Mouse (Mus musculus) liver, embryonic 18 days (tissue): ENCODE measurements around the gene Trim16. TPM values are rescaled to one million over a fixed set of nuclear protein-coding genes. Genes with fewer than 3 reads are reported as not detected.

Experiments
- polyA plus RNA-seq: library from polyadenylated mRNA; depleted of rRNA; stranded (reverse); fragments of >200 nt; gene quantifications from 2 replicates; pipeline ENCODE4 v1.2.3, GENCODE M21; 2012; rRNA removed

Gene Trim16
- 0.62 and 0.71 TPM in 2 replicates for polyA plus RNA-seq

DNA sequence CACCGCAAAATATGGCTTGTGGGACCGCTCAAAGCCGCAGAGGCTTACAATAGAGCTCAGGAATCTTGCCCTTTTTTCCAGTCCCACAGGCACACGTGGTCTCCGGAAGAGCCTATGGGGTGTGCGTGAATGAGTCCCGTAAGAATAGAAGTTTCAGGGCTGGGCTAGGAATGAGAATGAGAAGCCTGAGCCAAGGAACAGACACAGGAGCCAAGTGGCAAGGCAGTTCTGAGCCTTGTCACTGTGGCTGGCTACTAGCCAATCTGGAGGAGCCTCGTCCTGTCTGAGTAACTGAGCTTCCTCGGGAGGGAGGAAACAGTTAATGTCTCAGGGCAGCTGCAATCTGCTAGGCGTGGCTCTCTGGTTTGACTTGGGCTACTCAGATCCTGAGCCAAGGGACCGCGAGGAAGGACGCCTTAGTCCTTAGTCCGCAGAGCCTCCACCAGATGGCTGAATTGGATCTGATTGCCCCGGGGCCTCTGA is at the start of gene Trim16:
Gene Trim16, plus strand, starts transcription at position 173 of the 483 bp plus-strand sequence.

DNA sequence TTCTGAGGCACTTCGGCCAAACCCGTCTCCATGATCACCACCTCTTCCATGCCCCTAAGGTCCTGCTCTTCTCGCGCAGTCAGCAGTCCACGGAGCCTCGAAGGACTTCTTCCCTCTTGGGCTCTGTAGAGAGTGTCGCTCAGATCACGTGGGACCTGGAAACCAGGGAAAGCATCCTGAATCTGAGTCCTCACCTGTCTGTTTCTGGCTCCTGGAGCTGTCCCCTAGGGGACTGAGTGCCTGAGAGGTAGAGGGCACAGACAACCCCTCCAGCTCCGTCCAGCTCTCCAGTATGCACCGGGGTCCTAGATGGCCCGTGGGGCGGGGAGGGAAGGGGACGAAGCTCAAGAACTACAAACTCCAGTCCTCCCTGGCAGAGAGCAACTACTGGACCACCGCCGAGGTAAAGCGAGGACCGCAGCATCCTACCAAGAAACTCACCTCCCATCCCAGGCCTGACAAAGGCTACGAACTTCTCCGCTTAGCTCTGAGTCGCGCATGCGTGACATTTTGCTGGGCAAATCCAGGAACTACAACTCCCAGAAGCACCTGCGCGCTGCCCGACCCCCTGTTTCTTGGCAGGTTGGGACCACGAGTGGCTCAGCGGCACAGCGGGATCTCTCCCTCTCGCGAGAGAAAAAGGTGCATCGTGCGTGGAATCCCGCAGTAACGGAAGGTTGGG is 31.0 kb upstream of the Trim16 start, which contains the start of gene Zfp286:
Gene Zfp286, minus strand, starts transcription at position 528 of the 682 bp plus-strand sequence.

DNA sequence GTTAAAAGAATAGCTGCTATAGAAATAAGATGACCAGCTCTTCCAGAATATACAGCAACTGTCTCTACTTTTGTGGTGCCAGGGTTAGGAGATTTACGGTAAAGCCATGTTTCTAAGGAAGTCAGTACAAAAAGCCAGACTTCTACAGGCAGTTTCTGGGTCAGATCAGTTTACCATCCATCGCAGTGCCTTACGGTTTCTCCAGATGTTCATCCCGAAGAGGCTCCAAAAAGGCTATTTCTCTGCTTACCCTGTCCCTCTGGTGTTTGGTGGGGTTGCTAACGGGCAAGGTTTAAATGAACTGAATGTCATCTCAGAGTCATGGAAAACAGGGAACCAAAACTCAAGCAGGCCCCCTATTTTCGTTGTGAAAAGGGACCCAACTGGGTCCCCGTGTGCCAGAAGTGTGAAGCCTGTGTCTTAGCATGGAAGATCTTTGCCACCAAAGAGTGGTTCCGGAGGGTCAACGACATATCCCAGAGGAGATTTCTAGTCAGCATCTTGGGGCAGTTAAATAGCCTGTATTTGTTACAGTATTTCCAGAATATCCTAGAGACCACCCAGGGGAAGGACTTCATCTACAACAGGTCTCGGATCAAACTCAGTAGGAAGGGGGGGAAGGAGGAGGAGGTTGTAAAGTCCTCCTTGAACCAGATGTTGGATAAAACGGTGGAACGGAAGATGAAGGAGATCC is 27.1 kb downstream of the Trim16 start, which contains the start of gene Fbxw10:
Gene Fbxw10, plus strand, starts transcription at position 109 of the 694 bp plus-strand sequence.

DNA sequence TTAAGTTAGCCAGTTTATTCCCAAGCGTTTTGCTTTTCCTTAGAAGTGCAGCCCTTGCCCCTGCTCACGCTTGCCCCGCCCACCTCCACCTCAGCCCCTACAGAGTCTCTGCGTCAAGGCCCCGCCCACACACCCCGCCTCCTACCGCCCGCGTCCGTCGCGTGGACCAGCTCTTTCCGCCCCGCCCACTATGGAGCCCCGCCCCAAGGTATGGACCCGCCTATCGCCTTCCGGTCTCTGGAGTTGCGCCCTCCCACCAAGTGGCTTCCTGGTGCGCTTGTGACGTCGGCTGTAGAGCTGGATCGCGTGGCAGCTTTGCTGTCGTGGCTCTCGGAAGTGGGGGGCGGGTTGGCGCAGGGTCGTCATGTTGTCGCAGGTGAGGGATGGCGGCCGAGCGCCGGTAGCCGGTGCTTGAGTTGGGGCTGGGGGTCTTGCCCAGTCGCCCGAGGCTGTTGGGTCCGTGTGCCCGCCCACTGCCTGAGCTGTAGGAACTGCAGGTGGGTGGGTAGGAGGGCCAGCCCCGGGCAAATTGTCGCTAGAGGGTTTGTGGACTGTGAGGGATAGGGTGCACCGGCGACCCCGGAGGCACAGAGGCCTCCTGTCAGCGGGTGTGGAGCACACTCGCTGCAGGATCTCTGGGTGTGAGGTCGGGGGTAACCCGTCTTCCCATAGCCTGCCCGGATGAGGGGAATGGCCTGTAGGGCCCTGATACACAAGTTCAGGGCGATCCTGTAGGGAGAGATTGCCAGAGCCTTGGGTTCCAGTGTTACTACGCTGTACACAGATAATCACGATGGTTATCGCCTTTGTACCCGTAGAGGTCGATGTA is 59.4 kb downstream of the Trim16 start, which contains the start of gene Tvp23b:
Gene Tvp23b, plus strand, starts transcription at position 236 of the 829 bp plus-strand sequence.

Other genes with a start within 250 kb of the Trim16 start
- 4.1 and 4.3 TPM in 2 replicates for gene Trpv2, start 245.7 kb upstream of the Trim16 start, polyA plus RNA-seq
- 1.7 and 2.2 TPM in 2 replicates for gene Lrrc75a, start 171.7 kb upstream of the Trim16 start, polyA plus RNA-seq
- 11.8 and 13.4 TPM in 2 replicates for gene Mmgt2, start 171.6 kb upstream of the Trim16 start, polyA plus RNA-seq
- gene Zfp287, start 88.3 kb upstream of the Trim16 start, polyA plus RNA-seq = 0.27 and 0.30 TPM in 2 replicates
- gene Gm10428, start 67.1 kb upstream of the Trim16 start, polyA plus RNA-seq = not detected in 2 replicates
- 0.41 and 0.43 TPM in 2 replicates for gene Zfp286, start 30.8 kb upstream of the Trim16 start, polyA plus RNA-seq
- 0.04 and 0.06 TPM in 2 replicates for gene Fbxw10, start 26.8 kb downstream of the Trim16 start, polyA plus RNA-seq
- 15.8 and 16.6 TPM in 2 replicates for gene Tvp23b, start 59.2 kb downstream of the Trim16 start, polyA plus RNA-seq
- 0.06 TPM in 1 of 2 replicates, not detected in the other for gene Cdrt4, start 131.0 kb downstream of the Trim16 start, polyA plus RNA-seq
- gene Tekt3, start 241.4 kb downstream of the Trim16 start, polyA plus RNA-seq = not detected in 2 replicates